Mouse (Mus musculus): ENCODE results near the gene Ttll1. TPM values are rescaled to one million over a fixed set of nuclear protein-coding genes. Genes with fewer than 3 reads are reported as not detected.
A peak's percentile ranks its signal among the peaks of the same experiment; 100 is the strongest.

The Ttll1 gene
- total and polyA plus RNA-seq, 2 experiments from 2014 or later = 57.8 to 123 TPM

DNA sequence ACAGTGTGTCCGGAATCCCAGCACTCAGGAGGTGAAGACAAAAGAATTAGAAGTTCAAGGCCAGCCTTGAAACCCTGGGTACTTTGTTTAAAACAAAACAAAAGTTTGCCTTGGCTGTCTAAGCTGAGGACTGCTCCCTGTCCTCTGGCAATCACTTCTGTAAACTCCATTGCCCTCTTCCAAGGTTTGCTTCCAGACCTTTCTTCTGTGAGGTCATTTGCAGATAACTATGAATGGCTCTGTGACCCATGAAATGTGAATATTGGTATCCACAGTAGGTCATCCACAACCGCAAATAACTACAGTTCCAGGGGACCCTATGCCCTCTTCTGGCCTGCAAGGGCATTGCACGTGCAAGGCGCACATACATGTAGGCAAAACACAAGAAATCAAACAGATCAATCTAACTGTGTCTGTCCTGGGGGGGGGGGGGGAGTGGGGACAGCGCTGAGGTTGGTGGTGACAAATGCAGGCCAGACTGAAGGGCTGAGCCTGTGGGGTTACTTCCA, 21.3 kb upstream of the Ttll1 start:
- peak; percentile 37 for TF ChIP-seq CTCF (IDR thresholded peaks at IDR 0.05)
- no peak for ATAC-seq (ENCODE audit: low FRiP score)
- Histone ChIP-seq H3K4me2 (ENCODE audit: low read depth, low read length, poor library complexity, severe bottlenecking) (no peak overlapping the region), H3K27me3 (ENCODE audit: insufficient read depth, low read length) (peaks cover 12% of the 10 kb centered on the region; the same call in 1 of the 2 replicates), H3K4me3 (ENCODE audit: low read depth, low read length) (no peak overlapping the region), H3K9ac (replicated peaks; ENCODE audit: low read length, poor library complexity, severe bottlenecking) (no peak overlapping the region), H3K9me3 (ENCODE audit: low read length) (no peaks in the 10 kb centered on the region), H3K4me1 (ENCODE audit: insufficient read depth, low read length) (peaks cover 1% of the 10 kb centered on the region; the same call in 1 of the 2 replicates), H3K27ac (ENCODE audit: low read depth, low read length) (no peak overlapping the region), H3K36me3 (ENCODE audit: insufficient read depth, low read length) (no peaks in the 10 kb centered on the region)
- 82% methylated on average over 5 of the region's 5 CpGs for WGBS
- no peak for DNase-seq (ENCODE audit: low spot score)

DNA sequence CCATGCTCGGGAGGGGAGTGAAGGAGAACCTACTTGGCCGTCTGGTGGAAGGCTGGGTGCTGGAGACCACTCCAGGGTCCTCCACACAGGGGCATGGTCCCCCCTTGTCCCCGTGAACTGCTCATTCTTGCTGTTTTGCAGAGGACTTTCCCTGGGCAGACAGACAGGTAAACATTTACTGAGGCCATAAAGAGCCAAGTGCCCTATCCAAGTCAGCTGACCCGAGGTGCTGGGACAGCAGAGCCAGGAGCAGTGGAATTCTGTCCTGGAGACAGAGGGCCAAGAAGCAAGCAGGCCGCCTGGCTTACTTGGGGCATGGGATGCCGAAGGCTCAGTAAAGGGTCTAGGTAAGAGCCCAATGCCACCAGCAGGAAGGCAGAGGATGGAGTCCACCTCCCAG, 20.0 kb upstream of the Ttll1 start:
- no peak for ATAC-seq (ENCODE audit: low FRiP score)
- no peak overlapping the region for H3K4me3 ChIP-seq (ENCODE audit: low read depth, low read length)
- no peak for TF ChIP-seq CTCF (IDR thresholded peaks at IDR 0.05)
- no peak for DNase-seq (ENCODE audit: low spot score)
- peaks cover 21% of the 10 kb centered on the region for H3K27me3 ChIP-seq (ENCODE audit: insufficient read depth, low read length)
- no peaks in the 10 kb centered on the region for H3K9me3 ChIP-seq (ENCODE audit: low read length)
- H3K36me3 ChIP-seq (ENCODE audit: insufficient read depth, low read length) = no peaks in the 10 kb centered on the region
- no peak overlapping the region for H3K9ac ChIP-seq (replicated peaks; ENCODE audit: low read length, poor library complexity, severe bottlenecking)
- H3K4me1 ChIP-seq (ENCODE audit: insufficient read depth, low read length) = peaks cover 4% of the 10 kb centered on the region; the same call in 1 of the 2 replicates
- H3K27ac ChIP-seq (ENCODE audit: low read depth, low read length) = no peak overlapping the region
- no peak overlapping the region for H3K4me2 ChIP-seq (ENCODE audit: low read depth, low read length, poor library complexity, severe bottlenecking)
- 79% methylated on average over 6 of the region's 6 CpGs for WGBS

DNA sequence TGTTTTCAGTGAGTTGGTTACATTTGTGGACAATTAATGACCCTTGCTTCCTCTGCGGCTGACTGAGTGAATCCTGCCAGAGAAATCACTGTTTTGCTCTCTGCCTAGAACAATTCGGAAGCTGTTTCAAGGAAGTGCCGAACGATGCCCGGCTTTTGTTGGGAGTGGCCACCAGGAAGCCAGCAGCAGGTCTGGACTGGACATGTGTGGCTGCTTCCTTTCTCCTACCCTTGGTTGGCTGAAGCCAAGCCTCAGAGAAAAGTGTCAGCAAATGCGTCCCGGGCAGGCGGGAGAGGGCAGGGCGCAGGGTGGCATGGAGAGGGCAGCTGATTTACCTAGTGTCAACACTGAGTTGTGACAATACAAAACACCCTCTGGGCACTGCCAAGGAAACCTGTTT, 19.5 kb upstream of the Ttll1 start:
- peaks cover 4% of the 10 kb centered on the region; the same call in 1 of the 2 replicates for H3K4me1 ChIP-seq (ENCODE audit: insufficient read depth, low read length)
- no peaks in the 10 kb centered on the region for H3K9me3 ChIP-seq (ENCODE audit: low read length)
- H3K4me2 ChIP-seq (ENCODE audit: low read depth, low read length, poor library complexity, severe bottlenecking) = no peak overlapping the region
- H3K27me3 ChIP-seq (ENCODE audit: insufficient read depth, low read length) = peaks cover 26% of the 10 kb centered on the region
- no peak overlapping the region for H3K4me3 ChIP-seq (ENCODE audit: low read depth, low read length)
- no peak for TF ChIP-seq CTCF (IDR thresholded peaks at IDR 0.05)
- H3K9ac ChIP-seq (replicated peaks; ENCODE audit: low read length, poor library complexity, severe bottlenecking) = no peak overlapping the region
- H3K27ac ChIP-seq (ENCODE audit: low read depth, low read length) = no peak overlapping the region
- no peak for DNase-seq (ENCODE audit: low spot score)
- 94% methylated on average over 9 of the region's 9 CpGs for WGBS
- H3K36me3 ChIP-seq (ENCODE audit: insufficient read depth, low read length) = no peaks in the 10 kb centered on the region
- ATAC-seq (ENCODE audit: low FRiP score) = no peak

DNA sequence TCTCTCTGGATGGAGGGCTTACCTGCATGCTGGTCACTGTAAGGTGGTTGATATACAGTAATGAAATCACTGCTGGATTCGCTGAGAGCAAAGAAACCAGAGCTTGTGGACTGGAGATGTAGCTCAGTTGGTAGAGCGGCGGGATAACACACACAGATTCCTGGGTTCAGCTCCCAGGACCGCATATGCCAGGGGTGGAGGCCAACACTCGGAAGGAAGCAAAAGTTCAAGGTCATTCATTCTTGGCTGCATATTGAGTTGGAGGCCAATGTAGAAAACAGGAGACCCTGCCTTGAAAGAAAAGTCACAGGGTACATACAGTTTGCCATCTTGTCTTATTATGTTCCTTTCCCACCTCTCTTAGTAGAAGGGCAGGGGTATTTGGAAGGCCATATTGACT, 19.1 kb upstream of the Ttll1 start:
- Histone ChIP-seq H3K4me2 (ENCODE audit: low read depth, low read length, poor library complexity, severe bottlenecking) (no peak overlapping the region), H3K4me1 (ENCODE audit: insufficient read depth, low read length) (peaks cover 4% of the 10 kb centered on the region; the same call in 1 of the 2 replicates), H3K27me3 (ENCODE audit: insufficient read depth, low read length) (peaks cover 26% of the 10 kb centered on the region), H3K4me3 (ENCODE audit: low read depth, low read length) (no peak overlapping the region), H3K36me3 (ENCODE audit: insufficient read depth, low read length) (no peaks in the 10 kb centered on the region), H3K9ac (replicated peaks; ENCODE audit: low read length, poor library complexity, severe bottlenecking) (no peak overlapping the region), H3K27ac (ENCODE audit: low read depth, low read length) (no peak overlapping the region), H3K9me3 (ENCODE audit: low read length) (no peaks in the 10 kb centered on the region)
- WGBS = 86% methylated on average over 5 of the region's 5 CpGs
- DNase-seq (ENCODE audit: low spot score) (no peak), ATAC-seq (ENCODE audit: low FRiP score) (no peak)
- TF ChIP-seq CTCF (IDR thresholded peaks at IDR 0.05) = no peak

DNA sequence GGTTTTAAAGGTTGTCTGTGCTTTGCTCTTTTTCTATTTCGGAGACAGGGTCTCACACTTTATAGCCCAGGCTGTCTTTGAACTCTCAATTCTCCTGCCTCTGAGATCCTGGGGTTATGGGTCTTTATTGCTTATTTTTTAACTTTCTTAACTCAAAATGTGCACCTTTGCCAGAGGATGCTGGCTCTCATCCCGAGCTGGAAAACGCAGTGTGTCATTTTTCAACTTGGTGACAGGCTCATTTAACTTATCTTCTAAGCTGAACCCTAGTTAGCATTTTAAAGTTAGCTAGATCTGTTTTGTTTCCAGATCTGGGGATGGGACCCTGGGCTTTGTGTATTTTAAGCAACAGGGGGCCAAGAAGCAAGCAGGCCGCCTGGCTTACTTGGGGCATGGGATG, 18.2 kb upstream of the Ttll1 start:
- ATAC-seq (ENCODE audit: low FRiP score) (no peak), DNase-seq (ENCODE audit: low spot score) (no peak)
- Histone ChIP-seq H3K9ac (replicated peaks; ENCODE audit: low read length, poor library complexity, severe bottlenecking) (no peak overlapping the region), H3K27ac (ENCODE audit: low read depth, low read length) (no peak overlapping the region), H3K9me3 (ENCODE audit: low read length) (no peaks in the 10 kb centered on the region), H3K4me2 (ENCODE audit: low read depth, low read length, poor library complexity, severe bottlenecking) (no peak overlapping the region), H3K4me1 (ENCODE audit: insufficient read depth, low read length) (peaks cover 4% of the 10 kb centered on the region; the same call in 1 of the 2 replicates), H3K27me3 (ENCODE audit: insufficient read depth, low read length) (peaks cover 26% of the 10 kb centered on the region), H3K36me3 (ENCODE audit: insufficient read depth, low read length) (no peaks in the 10 kb centered on the region), H3K4me3 (ENCODE audit: low read depth, low read length) (no peak overlapping the region)
- WGBS = 78% methylated on average over 4 of the region's 4 CpGs
- TF ChIP-seq CTCF (IDR thresholded peaks at IDR 0.05) = no peak

DNA sequence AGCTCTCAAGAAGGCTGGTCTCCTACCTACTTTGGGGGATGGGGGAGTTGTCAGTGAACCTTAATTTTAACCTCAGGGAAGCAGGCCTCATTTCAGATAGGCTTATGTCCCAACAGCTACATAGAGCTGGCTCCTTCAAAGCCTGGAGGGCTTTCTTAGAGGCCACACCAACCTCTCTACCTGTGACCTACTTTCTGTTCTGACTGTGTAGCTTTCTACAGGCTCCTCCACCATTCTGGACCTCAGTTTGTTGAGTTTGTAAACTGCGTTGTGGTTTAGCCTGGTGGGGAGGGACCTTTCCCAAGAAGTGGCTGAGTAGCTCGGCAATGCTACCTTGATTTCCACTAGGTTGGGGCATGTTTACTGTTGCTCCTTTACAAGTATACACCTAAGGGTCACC, 17.1 kb upstream of the Ttll1 start:
- H3K4me2 ChIP-seq (ENCODE audit: low read depth, low read length, poor library complexity, severe bottlenecking) = no peak overlapping the region
- 92% methylated on average over 2 of the region's 2 CpGs for WGBS

More for the DNA sequence above, 17.1 kb upstream of the Ttll1 start:
- Histone ChIP-seq H3K4me1 (ENCODE audit: insufficient read depth, low read length) (peaks cover 4% of the 10 kb centered on the region; the same call in 1 of the 2 replicates), H3K27ac (ENCODE audit: low read depth, low read length) (no peak overlapping the region), H3K27me3 (ENCODE audit: insufficient read depth, low read length) (peaks cover 26% of the 10 kb centered on the region), H3K9ac (replicated peaks; ENCODE audit: low read length, poor library complexity, severe bottlenecking) (no peak overlapping the region), H3K36me3 (ENCODE audit: insufficient read depth, low read length) (no peaks in the 10 kb centered on the region), H3K4me3 (ENCODE audit: low read depth, low read length) (no peak overlapping the region), H3K9me3 (ENCODE audit: low read length) (no peaks in the 10 kb centered on the region)
- no peak for DNase-seq (ENCODE audit: low spot score)
- TF ChIP-seq CTCF (IDR thresholded peaks at IDR 0.05) = no peak
- no peak for ATAC-seq (ENCODE audit: low FRiP score)
